Mouse (Mus musculus) hindlimb bud, embryonic 11.5 days (tissue): ENCODE results near the gene Rer1.
"Not testable (repeated sequence)": the region's sequence is repeated elsewhere in the genome, so short reads cannot be mapped to it uniquely, and the experiment has no call there.

Experiments used
- DNase-seq: peaks from one replicate; pipeline ENCODE4 v3.0.0-alpha.2; 2012; ENCODE audit warnings: low read depth, low spot score; ENCODE audit errors: extremely low spot score

The Rer1 gene

DNA sequence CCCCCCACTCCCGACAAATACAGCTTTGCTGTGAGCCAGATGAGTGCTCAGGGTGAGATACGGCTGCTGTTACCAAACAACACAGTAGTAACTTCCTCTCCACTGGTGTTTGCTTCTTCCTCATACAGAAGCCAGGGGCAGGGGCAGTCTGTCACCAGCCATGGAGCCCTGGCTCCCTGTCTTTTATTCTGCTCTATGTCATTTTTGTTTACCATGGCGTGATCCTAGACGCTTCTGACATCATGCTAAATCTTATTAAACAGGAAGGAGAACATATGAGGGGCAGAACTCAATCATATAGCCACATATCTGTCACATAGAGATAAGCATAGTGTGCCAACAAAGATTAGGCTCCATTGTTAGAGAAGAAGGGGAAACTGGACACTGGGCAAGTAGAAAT, 30.4 kb upstream of the Rer1 start:
- DNase-seq: no peak

GRCm38 (mm10) chr4:155113766-155114410, 27.7 kb upstream of the Rer1 start:
- DNase-seq: no peak

- DNase-seq: no peak
Measured at GRCm38 (mm10) chr4:155109471-155109870, 23.3 kb upstream of the Rer1 start.

DNA sequence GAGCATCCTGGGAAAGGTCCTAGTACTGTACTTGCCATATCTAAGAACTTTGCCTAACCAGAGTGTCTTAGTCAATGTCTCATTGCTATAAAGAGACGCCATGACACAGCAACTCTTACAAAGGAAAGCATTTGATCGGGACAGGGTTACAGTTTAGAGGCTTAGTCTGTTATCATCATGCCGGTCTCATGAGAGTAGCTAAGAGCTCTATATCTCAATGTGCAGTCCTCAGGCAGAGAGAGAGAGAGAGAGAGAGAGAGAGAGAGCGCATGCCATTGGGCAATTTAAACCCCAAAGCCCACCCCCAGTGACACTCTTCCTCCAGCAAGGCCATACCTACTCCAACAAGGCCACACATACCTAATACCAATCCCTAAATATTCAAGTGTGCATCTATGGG, 21.7 kb upstream of the Rer1 start:
- no peak for DNase-seq

- DNase-seq: no peak
Measured at GRCm38 (mm10) chr4:155098572-155098971, 12.4 kb upstream of the Rer1 start.

- no peak for DNase-seq
Measured at GRCm38 (mm10) chr4:155097452-155097851, 11.3 kb upstream of the Rer1 start.

GRCm38 (mm10) chr4:155095967-155096366, 9.8 kb upstream of the Rer1 start:
- DNase-seq: no peak

DNA sequence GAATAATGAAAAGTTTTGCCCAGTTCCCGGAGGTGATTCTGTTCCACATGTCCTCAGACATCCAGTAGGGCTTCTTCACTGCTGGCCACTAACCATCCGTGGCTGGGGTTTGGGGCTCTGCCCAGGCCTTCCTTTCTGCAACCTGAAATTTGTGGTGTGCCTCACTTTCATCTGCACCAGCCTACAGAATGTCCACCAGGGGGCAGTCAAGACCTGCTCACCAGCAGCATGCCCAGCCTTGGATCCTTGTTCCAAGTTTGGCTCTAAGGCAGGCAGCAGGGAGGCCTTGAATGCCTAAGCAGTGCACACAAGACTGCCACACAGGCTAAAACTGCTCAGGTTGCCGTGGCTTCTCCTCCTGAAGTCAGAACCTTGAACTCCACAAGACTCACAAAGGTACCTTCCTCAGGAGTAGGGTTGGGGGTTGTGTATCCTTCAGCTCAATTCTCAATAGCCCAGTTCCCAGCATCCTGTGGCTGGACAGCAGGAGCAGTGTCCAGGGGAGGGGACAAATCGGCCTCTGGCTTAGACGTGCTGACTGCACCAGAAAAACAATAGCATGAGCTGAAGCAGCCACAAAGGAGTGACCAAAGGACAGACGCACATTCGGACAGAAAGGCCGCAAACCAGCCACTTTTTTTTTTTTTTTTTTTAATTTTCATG, 9.2 kb upstream of the Rer1 start:
- DNase-seq: peak; percentile 89

- no peak for DNase-seq
Measured at GRCm38 (mm10) chr4:155094565-155094964, 8.4 kb upstream of the Rer1 start.

- DNase-seq: no peak
Measured at GRCm38 (mm10) chr4:155093431-155094149, 7.4 kb upstream of the Rer1 start.

GRCm38 (mm10) chr4:155092718-155093430, 6.7 kb upstream of the Rer1 start:
- no peak for DNase-seq

GRCm38 (mm10) chr4:155090688-155091449, 4.7 kb upstream of the Rer1 start:
- no peak for DNase-seq

DNA sequence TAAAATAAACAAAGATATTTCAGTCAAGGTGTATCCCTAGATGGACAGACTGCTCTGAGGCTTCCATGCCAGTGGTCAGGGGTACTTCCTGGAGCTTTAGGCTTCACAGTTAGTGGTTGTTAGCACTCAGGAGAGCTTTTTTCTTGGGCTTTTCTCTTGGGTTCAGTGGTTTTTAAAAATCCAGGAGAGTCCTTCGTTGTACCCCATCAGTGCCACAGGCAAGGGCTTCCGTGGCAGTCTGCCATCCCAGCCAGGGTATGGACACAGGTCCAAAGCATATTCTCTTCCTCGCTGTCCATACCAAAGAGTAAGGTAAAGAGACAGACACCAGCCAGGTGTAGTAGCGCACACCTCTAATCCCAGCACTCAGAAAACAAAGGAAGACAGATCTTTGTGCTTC, 4.0 kb upstream of the Rer1 start:
- DNase-seq: no peak

- no peak for DNase-seq
Measured at GRCm38 (mm10) chr4:155089241-155089640, 3.1 kb upstream of the Rer1 start.

- no peak for DNase-seq
Measured at GRCm38 (mm10) chr4:155085206-155086107, 725 bp downstream of the Rer1 start.

GRCm38 (mm10) chr4:155084351-155084750, 1.8 kb downstream of the Rer1 start:
- no peak for DNase-seq

- no peak for DNase-seq
Measured at GRCm38 (mm10) chr4:155083553-155083952, 2.6 kb downstream of the Rer1 start.

- no peak for DNase-seq
Measured at GRCm38 (mm10) chr4:155079666-155080065, 6.5 kb downstream of the Rer1 start.

- not testable (repeated sequence) for DNase-seq
Measured at GRCm38 (mm10) chr4:155078808-155079207, 7.4 kb downstream of the Rer1 start.

DNA sequence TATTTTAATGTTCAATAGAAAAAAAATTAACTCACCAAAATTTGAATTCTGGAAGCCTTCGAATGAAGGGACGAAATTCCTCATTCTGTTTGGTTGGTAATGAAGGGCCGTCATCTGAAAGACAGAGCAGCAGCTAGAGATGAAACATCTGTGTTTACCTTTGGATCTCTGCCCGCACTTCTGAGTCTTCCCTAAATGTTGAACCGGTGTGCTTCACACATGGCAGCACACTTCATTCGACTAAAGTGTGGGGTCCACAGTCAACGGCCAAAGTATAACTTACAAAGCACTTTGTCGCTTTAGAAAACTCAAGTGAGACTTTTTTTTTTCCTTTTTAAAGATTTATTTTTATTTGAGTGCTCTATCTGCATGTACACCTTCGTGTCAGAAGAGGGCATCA, 9.5 kb downstream of the Rer1 start:
- DNase-seq: no peak
